Mouse (Mus musculus) neural tube, embryonic 11.5 days (tissue): ENCODE measurements around the gene Gm26741. TPM values are rescaled to one million over a fixed set of nuclear protein-coding genes. Genes with fewer than 3 reads are reported as not detected.

Experiments used
- ATAC-seq: fragments of 200-750 bp; cut with Nextera tagmentation; 2 replicates; pipeline ENCODE4 v1.8.0; 2017; ENCODE audit warnings: moderate number of reproducible peaks, mild to moderate bottlenecking, moderate TSS enrichment, moderate library complexity; ENCODE audit not compliant: insufficient read depth, low FRiP score, low TSS enrichment
- DNase-seq: peaks from one replicate; pipeline ENCODE4 v3.0.0-alpha.2; 2015; ENCODE audit warnings: low spot score
- H3K27ac ChIP-seq: fragments of 300-500 bp; sonication (generic); 2 replicates; pipeline ENCODE4 v1.5.1; 2014; ENCODE audit warnings: low read depth, mild to moderate bottlenecking, low read length
- H3K27me3 ChIP-seq: fragments of 300-500 bp; sonication (generic); 2 replicates; pipeline ENCODE4 v1.6.1; 2014; ENCODE audit warnings: mild to moderate bottlenecking, low read length, mixed read lengths; ENCODE audit not compliant: control insufficient read depth, insufficient read depth
- H3K36me3 ChIP-seq: fragments of 300-500 bp; sonication (generic); 2 replicates; pipeline ENCODE4 v1.6.1; 2014; ENCODE audit warnings: mild to moderate bottlenecking, low read length, moderate library complexity, mixed read lengths; ENCODE audit not compliant: control insufficient read depth, insufficient read depth
- H3K4me1 ChIP-seq: fragments of 300-500 bp; sonication (generic); 2 replicates; pipeline ENCODE4 v1.6.1; 2014; ENCODE audit warnings: low read length, mixed read lengths; ENCODE audit not compliant: control insufficient read depth, insufficient read depth
- H3K4me2 ChIP-seq: fragments of 300-500 bp; sonication (generic); 2 replicates; pipeline ENCODE4 v1.6.1; 2014; ENCODE audit warnings: low read depth, mild to moderate bottlenecking, moderate library complexity
- H3K4me3 ChIP-seq: fragments of 300-500 bp; sonication (generic); 2 replicates; pipeline ENCODE4 v1.5.1; 2014; ENCODE audit warnings: low read depth, low read length
- H3K9ac ChIP-seq: fragments of 300-500 bp; sonication (generic); 2 replicates; pipeline ENCODE4 v1.6.1; 2014; ENCODE audit warnings: mild to moderate bottlenecking, low read length
- H3K9me3 ChIP-seq: fragments of 300-500 bp; sonication (generic); 2 replicates; pipeline ENCODE4 v1.6.1; 2016; ENCODE audit warnings: low read length; ENCODE audit not compliant: control insufficient read depth
- WGBS: fragments of 180-500 bp; shearing (Covaris S2); extraction: QIAGEN DNeasy Blood & Tissue Kit; methylation state at CpG from one replicate; pipeline ENCODE4 v1.1.7; 2014; 5-methylcytosine and 5-hydroxymethylcytosine counted together
- polyA plus RNA-seq: library from polyadenylated mRNA; unstranded; fragments of >200 nt; fragmentation: Nextera tagmentation; extraction: Ambion mirVana; gene quantifications from 2 replicates; pipeline ENCODE4 v1.2.1, GENCODE M21; 2014

Gm26741 gene
- polyA plus RNA-seq, 1 experiment from 2014 or later: not detected

- no peaks in the 10 kb centered on the region for H3K4me1 ChIP-seq
- no peaks in the 10 kb centered on the region for H3K27me3 ChIP-seq
- no peaks in the 10 kb centered on the region for H3K36me3 ChIP-seq
- H3K27ac ChIP-seq: no peak overlapping the region
- no peak overlapping the region for H3K9ac ChIP-seq
- 68% methylated on average over 3 of the region's 3 CpGs for whole genome bisulfite sequencing
- no peak overlapping the region for H3K4me3 ChIP-seq
- DNase-seq (no peak), ATAC-seq (no peak)
- no peaks in the 10 kb centered on the region for H3K9me3 ChIP-seq
- no peak overlapping the region for H3K4me2 ChIP-seq
Observed at GRCm38 (mm10) chr10:52399722-52400121, 41.2 kb downstream of the Gm26741 start.

- H3K9ac ChIP-seq: no peak overlapping the region
- no peaks in the 10 kb centered on the region for H3K4me1 ChIP-seq
- WGBS: 88% methylated on average over 13 of the region's 13 CpGs
- H3K36me3 ChIP-seq: no peaks in the 10 kb centered on the region
- DNase-seq: no peak
- H3K9me3 ChIP-seq: no peaks in the 10 kb centered on the region
- H3K27ac ChIP-seq: no peak overlapping the region
- ATAC-seq: no peak
- H3K4me3 ChIP-seq: no peak overlapping the region
- no peak overlapping the region for H3K4me2 ChIP-seq
- H3K27me3 ChIP-seq: no peaks in the 10 kb centered on the region
Observed at GRCm38 (mm10) chr10:52405160-52405559, 46.6 kb downstream of the Gm26741 start.

- H3K9me3 ChIP-seq: no peaks in the 10 kb centered on the region
- no peak overlapping the region for H3K9ac ChIP-seq
- no peak overlapping the region for H3K4me3 ChIP-seq
- 91% methylated on average over 2 of the region's 2 CpGs for WGBS
- H3K4me2 ChIP-seq: no peak overlapping the region
- H3K27ac ChIP-seq: no peak overlapping the region
- no peak for DNase-seq
- ATAC-seq: no peak
- no peaks in the 10 kb centered on the region for H3K27me3 ChIP-seq
- H3K4me1 ChIP-seq: no peaks in the 10 kb centered on the region
- H3K36me3 ChIP-seq: no peaks in the 10 kb centered on the region
Observed at GRCm38 (mm10) chr10:52407526-52407925, 49.0 kb downstream of the Gm26741 start.

Other genes with a start within 250 kb of the Gm26741 start
- not detected in 2 replicates for gene Ros1, start 163.5 kb upstream of the Gm26741 start, polyA plus RNA-seq
- 24.8 and 26.4 TPM in 2 replicates for gene Dcbld1, start 125.1 kb upstream of the Gm26741 start, polyA plus RNA-seq
- gene Gopc, start 23.4 kb downstream of the Gm26741 start, polyA plus RNA-seq: 21.6 and 21.7 TPM in 2 replicates
- not detected in 2 replicates for gene Nepn, start 30.2 kb downstream of the Gm26741 start, polyA plus RNA-seq
- 14.4 and 15.7 TPM in 2 replicates for gene Nus1, start 58.8 kb downstream of the Gm26741 start, polyA plus RNA-seq